In genomic region chr10:126845309-126845911, GRCm38 (mm10) we compare ENCODE assay signal across 8 mouse cellular contexts. TPM values are rescaled to one million over a fixed set of nuclear protein-coding genes. Genes with fewer than 3 reads are reported as not detected.
A peak's percentile ranks its signal among the peaks of the same experiment; 100 is the strongest.
DNase-seq lines count a peak whose midpoint lies in the region; ATAC-seq and TF ChIP-seq lines count a peak whose summit lies in the region.

No protein-coding gene starts in this region.

- TF ChIP-seq POLR2A in lung, adult 2 months (IDR thresholded peaks at IDR 0.05; ENCODE audit: borderline replicate concordance, extremely low read depth, low read depth, low read length) = no peak

- H3K4me2 ChIP-seq in heart, embryonic 12.5 days = peak overlapping the region; percentile 45
- H3K4me2 ChIP-seq in limb, embryonic 15.5 days = peak overlapping the region; percentile 2; the same call in 1 of the 2 replicates
- peak overlapping the region; percentile 30 for H3K4me2 ChIP-seq in stomach, embryonic 14.5 days (replicated peaks; ENCODE audit: low read depth, low read length)

- intact Hi-C loops in heart, postnatal 14 days (cut with DNase I) = no loop called here

- TF ChIP-seq CTCF in lung, adult 2 months (IDR thresholded peaks at IDR 0.05; ENCODE audit: insufficient read depth, low read length) = no peak

- no peaks in the 10 kb centered on the region for H3K36me3 ChIP-seq in heart, embryonic 12.5 days
- no peaks in the 10 kb centered on the region for H3K36me3 ChIP-seq in limb, embryonic 15.5 days
- no peaks in the 10 kb centered on the region for H3K36me3 ChIP-seq in stomach, embryonic 14.5 days (ENCODE audit: control insufficient read depth, insufficient read depth, low read length)

- no peak overlapping the region for H3K27ac ChIP-seq in heart, embryonic 12.5 days (ENCODE audit: poor library complexity, severe bottlenecking)
- peak overlapping the region; percentile 51 for H3K27ac ChIP-seq in limb, embryonic 15.5 days
- H3K27ac ChIP-seq in stomach, embryonic 14.5 days (ENCODE audit: low read length) = peak overlapping the region; percentile 45; the same call in 1 of the 2 replicates

- 38% methylated on average over 10 of the region's 10 CpGs for WGBS in heart, embryonic 12.5 days
- WGBS in limb, embryonic 15.5 days = 19% methylated on average over 10 of the region's 10 CpGs
- 24% methylated on average over 10 of the region's 10 CpGs for WGBS in stomach, embryonic 14.5 days
- 32% methylated on average over 10 of the region's 10 CpGs for WGBS in lung, adult 2 months

- H3K4me1 ChIP-seq in heart, embryonic 12.5 days (replicated peaks) = no peaks in the 10 kb centered on the region
- H3K4me1 ChIP-seq in limb, embryonic 15.5 days = peaks cover 11% of the 10 kb centered on the region
- no peaks in the 10 kb centered on the region for H3K4me1 ChIP-seq in stomach, embryonic 14.5 days (ENCODE audit: control insufficient read depth, insufficient read depth, low read length)
- no peaks in the 10 kb centered on the region for H3K4me1 ChIP-seq in lung, adult 2 months (ENCODE audit: control insufficient read depth, insufficient read depth, low read length)

- H3K9me3 ChIP-seq in heart, embryonic 12.5 days (replicated peaks) = peaks cover 7% of the 10 kb centered on the region
- no peaks in the 10 kb centered on the region for H3K9me3 ChIP-seq in limb, embryonic 15.5 days
- 0 out of 2 replicates have a peak, but pooled peaks cover 4% of the 10 kb centered on the region for H3K9me3 ChIP-seq in stomach, embryonic 14.5 days (ENCODE audit: control insufficient read depth, low read depth, low read length)

- ATAC-seq in heart, embryonic 12.5 days (ENCODE audit: insufficient number of reproducible peaks, low FRiP score) = peak; percentile 18; the same call in 1 of the 2 replicates
- ATAC-seq in limb, embryonic 15.5 days (ENCODE audit: insufficient number of reproducible peaks, low FRiP score, low TSS enrichment, low read depth) = no peak
- ATAC-seq in stomach, embryonic 14.5 days (ENCODE audit: insufficient number of reproducible peaks, insufficient read depth, low FRiP score, low read depth) = peak; percentile 46; the same call in 1 of the 2 replicates

- DNase-seq in heart, postnatal 14 days = no peak
- DNase-seq in embryo, embryonic 9.5 days (ENCODE audit: extremely low spot score) = peak; percentile 44
- peak; percentile 46 for DNase-seq in hindlimb bud, embryonic 11.5 days (ENCODE audit: extremely low spot score, low read depth, low spot score)
- no peak for DNase-seq in MN1 (ENCODE audit: low spot score)
- DNase-seq in lung, adult 2 months = no peak

- H3K27me3 ChIP-seq in heart, embryonic 12.5 days (replicated peaks) = no peaks in the 10 kb centered on the region
- no peaks in the 10 kb centered on the region for H3K27me3 ChIP-seq in limb, embryonic 15.5 days
- no peaks in the 10 kb centered on the region for H3K27me3 ChIP-seq in stomach, embryonic 14.5 days (ENCODE audit: control insufficient read depth, insufficient read depth, low read length)

- H3K4me3 ChIP-seq in heart, embryonic 12.5 days = no peak overlapping the region
- no peak overlapping the region; the same call in 1 of the 2 replicates for H3K4me3 ChIP-seq in limb, embryonic 15.5 days
- H3K4me3 ChIP-seq in stomach, embryonic 14.5 days (ENCODE audit: low read depth, low read length) = no peak overlapping the region
- H3K4me3 ChIP-seq in lung, adult 2 months (replicated peaks; ENCODE audit: extremely low read depth, low read depth, low read length) = no peak overlapping the region

- H3K9ac ChIP-seq in heart, embryonic 12.5 days = no peak overlapping the region
- no peak overlapping the region for H3K9ac ChIP-seq in limb, embryonic 15.5 days
- H3K9ac ChIP-seq in stomach, embryonic 14.5 days (replicated peaks; ENCODE audit: low read depth, low read length) = 0 out of 2 replicates have a peak overlapping the region, but pooled peaks have one; percentile 18

RNA-seq across cellular contexts. Expression of gene Atp23, which starts 55.7 kb away (rescaled TPM):
- polyA plus RNA-seq in heart, embryonic 12.5 days (2016; fragmentation: Nextera tagmentation; extraction: Ambion mirVana) = 8.2 and 10.0 TPM in 2 replicates
- 1 to 10 TPM; 3.8 to 3.9 TPM for total RNA-seq in heart, postnatal 14 days (2021)
- polyA plus RNA-seq in limb, embryonic 15.5 days (2015; fragmentation: Nextera tagmentation; extraction: Ambion mirVana) = 14.3 and 14.5 TPM in 2 replicates
- polyA plus RNA-seq in stomach, embryonic 14.5 days (2014; fragmentation: Nextera tagmentation; extraction: Ambion mirVana) = 19.0 and 20.3 TPM in 2 replicates
- polyA plus RNA-seq in lung, adult 2 months (2012; rRNA removed) = 6.1 and 6.6 TPM in 2 replicates

Comparison
In these comparisons a context has a peak if more than half of its experiments do, and no peak if none do; other contexts are left out.
1. DNase-seq: peak in embryo, embryonic 9.5 days (single experiment) and hindlimb bud, embryonic 11.5 days (single experiment); none in heart, postnatal 14 days (0 of 2), MN1 (single experiment) and lung, adult 2 months (single experiment).
2. Peak in every context shown above with its lines, with median percentiles within 50 percentile points of each other: H3K4me2 ChIP-seq.